In genomic region chr11:26660878-26661277, GRCm38 (mm10) we compare ENCODE assay signal across 21 mouse cellular contexts.
DNase-seq lines count a peak whose midpoint lies in the region; ATAC-seq lines count a peak whose summit lies in the region.
"Had no signal": no experiment of that assay in that cellular context is flagged by ENCODE, and none has a peak within 500 bp of the region (broad histone marks: within the 10 kb centered on the region; RNA-seq: fewer than 3 reads in every experiment).

No protein-coding gene starts in this region.

- ATAC-seq in embryonic facial prominence, embryonic 12.5 days (ENCODE audit: insufficient number of reproducible peaks, insufficient read depth, low FRiP score, low TSS enrichment): 0 out of 2 replicates have a peak, but pooled peaks have one; percentile 47
- 0 out of 2 replicates have a peak, but pooled peaks have one; percentile 50 for ATAC-seq in midbrain, embryonic 14.5 days (ENCODE audit: low FRiP score, low TSS enrichment)
- ATAC-seq in midbrain, embryonic 15.5 days (replicated peaks): no peak
- ATAC-seq: activated CD4-positive, CD25-positive, alpha-beta regulatory T cell, adult 4 months; CD4-positive, CD25-positive, alpha-beta regulatory T cell, adult 4 months; Patski had no signal

- no peaks in the 10 kb centered on the region for H3K9me3 ChIP-seq in embryonic facial prominence, embryonic 12.5 days
- no peaks in the 10 kb centered on the region for H3K9me3 ChIP-seq in embryonic facial prominence, embryonic 10.5 days
- H3K9me3 ChIP-seq in midbrain, embryonic 14.5 days (ENCODE audit: control insufficient read depth, low read length): no peaks in the 10 kb centered on the region
- H3K9me3 ChIP-seq in midbrain, embryonic 15.5 days: no peaks in the 10 kb centered on the region
- H3K9me3 ChIP-seq: G1E had no signal

- no peaks in the 10 kb centered on the region for H3K27me3 ChIP-seq in embryonic facial prominence, embryonic 12.5 days
- H3K27me3 ChIP-seq in embryonic facial prominence, embryonic 10.5 days (replicated peaks; ENCODE audit: low read depth, poor library complexity, severe bottlenecking): no peaks in the 10 kb centered on the region
- no peaks in the 10 kb centered on the region for H3K27me3 ChIP-seq in midbrain, embryonic 14.5 days (ENCODE audit: control insufficient read depth, insufficient read depth, low read length)
- H3K27me3 ChIP-seq in midbrain, embryonic 15.5 days (replicated peaks): no peaks in the 10 kb centered on the region
- H3K27me3 ChIP-seq: CH12.LX, Patski had no signal

- no peak overlapping the region for H3K9ac ChIP-seq in embryonic facial prominence, embryonic 12.5 days
- H3K9ac ChIP-seq in midbrain, embryonic 14.5 days (replicated peaks; ENCODE audit: low read length): no peak overlapping the region
- H3K9ac ChIP-seq in midbrain, embryonic 15.5 days: no peak overlapping the region

- no peak for DNase-seq in embryonic facial prominence, embryonic 10.5 days (ENCODE audit: low spot score)
- DNase-seq in heart, adult 11 months: peak; percentile 80
- DNase-seq in heart, adult 8-10 months (ENCODE audit: low spot score): no peak
- DNase-seq in midbrain, embryonic 14.5 days: no peak
- DNase-seq: adrenal gland, adult 2 months; adrenal gland, adult 8-10 months; adrenal gland, postnatal 10 days; adrenal gland, postnatal 14 days; adrenal gland, postnatal 25 days; adrenal gland, postnatal 36 days; B cell, adult 2 months; cerebellum, adult 11 months; cerebellum, adult 11-12 months; cerebellum, adult 18-20 months had no signal

- no peaks in the 10 kb centered on the region for H3K4me1 ChIP-seq in embryonic facial prominence, embryonic 12.5 days
- H3K4me1 ChIP-seq in embryonic facial prominence, embryonic 10.5 days: no peaks in the 10 kb centered on the region
- no peaks in the 10 kb centered on the region for H3K4me1 ChIP-seq in midbrain, embryonic 14.5 days (ENCODE audit: control insufficient read depth, insufficient read depth, low read length)
- no peaks in the 10 kb centered on the region for H3K4me1 ChIP-seq in midbrain, embryonic 15.5 days

- no peak overlapping the region for H3K4me3 ChIP-seq in embryonic facial prominence, embryonic 12.5 days
- H3K4me3 ChIP-seq in embryonic facial prominence, embryonic 10.5 days: no peak overlapping the region
- no peak overlapping the region for H3K4me3 ChIP-seq in midbrain, embryonic 14.5 days (replicated peaks; ENCODE audit: low read depth, low read length)
- H3K4me3 ChIP-seq in midbrain, embryonic 15.5 days: no peak overlapping the region

- H3K4me2 ChIP-seq in embryonic facial prominence, embryonic 12.5 days (replicated peaks): no peak overlapping the region
- H3K4me2 ChIP-seq in midbrain, embryonic 14.5 days (ENCODE audit: low read length): no peak overlapping the region
- no peak overlapping the region for H3K4me2 ChIP-seq in midbrain, embryonic 15.5 days

- no peak overlapping the region for H3K27ac ChIP-seq in embryonic facial prominence, embryonic 12.5 days
- no peak overlapping the region for H3K27ac ChIP-seq in embryonic facial prominence, embryonic 10.5 days (replicated peaks)
- H3K27ac ChIP-seq in midbrain, embryonic 14.5 days (replicated peaks; ENCODE audit: low read depth, low read length): no peak overlapping the region
- H3K27ac ChIP-seq in midbrain, embryonic 15.5 days: no peak overlapping the region

- no peaks in the 10 kb centered on the region for H3K36me3 ChIP-seq in embryonic facial prominence, embryonic 12.5 days
- no peaks in the 10 kb centered on the region for H3K36me3 ChIP-seq in embryonic facial prominence, embryonic 10.5 days (replicated peaks)
- H3K36me3 ChIP-seq in midbrain, embryonic 14.5 days (ENCODE audit: control insufficient read depth, insufficient read depth, low read length): no peaks in the 10 kb centered on the region
- no peaks in the 10 kb centered on the region for H3K36me3 ChIP-seq in midbrain, embryonic 15.5 days (replicated peaks)
- H3K36me3 ChIP-seq: G1E had no signal
